Mouse (Mus musculus) mature B cell (primary cell): Measurements from ENCODE around the gene Parp2.
"Not testable (repeated sequence)": the region's sequence is repeated elsewhere in the genome, so short reads cannot be mapped to it uniquely, and the experiment has no call there.

Experiments
- in situ Hi-C: fragments of 300-500 bp; cut with MboI; formaldehyde crosslinking; loops from 2 replicates; pipeline ENCODE4 v1.14.3; 2019

The Parp2 gene

DNA sequence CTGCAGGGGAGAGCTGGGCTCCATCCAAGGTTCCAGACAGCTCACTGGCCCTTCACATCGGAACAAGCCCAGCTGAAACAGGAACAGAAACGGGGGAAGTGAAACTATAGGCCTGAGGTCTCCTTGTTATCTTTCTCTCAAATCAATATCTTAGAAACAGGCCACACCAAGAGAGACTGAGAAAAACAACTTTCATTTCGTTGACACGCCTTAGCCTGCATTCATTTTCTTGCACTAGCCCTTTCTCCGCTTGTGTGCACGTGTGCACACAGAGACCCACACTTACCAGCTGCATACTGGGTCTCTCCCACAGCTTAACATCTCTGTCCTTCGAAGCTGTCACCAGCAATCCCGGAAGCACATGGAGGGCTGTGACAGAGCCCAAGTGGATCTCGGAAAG is 16.6 kb downstream of the Parp2 start:
- in situ Hi-C loops, result loop anchor here (10.0 kb wide), 1 partner anchor 101 kb away; the partner anchor contains the start of genes Apex1 and Osgep

DNA sequence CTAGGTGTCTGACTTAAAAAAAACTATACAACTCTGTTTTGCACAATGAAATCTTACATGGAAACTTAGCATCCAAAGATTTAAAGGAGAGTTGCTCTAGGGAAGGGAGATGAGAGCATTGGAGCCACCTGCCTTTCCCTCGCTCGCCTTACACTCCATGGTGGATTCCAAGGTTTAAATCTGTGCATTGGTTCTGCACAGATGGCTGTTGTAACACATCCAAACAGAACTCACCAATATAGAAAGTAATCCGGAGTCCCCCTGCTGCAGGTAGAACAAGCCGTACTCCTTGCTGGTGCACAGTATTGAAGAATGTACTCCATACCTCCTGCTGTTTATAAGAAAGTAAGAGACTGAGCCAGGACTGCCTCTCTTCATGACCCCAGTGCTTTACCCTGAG is 18.9 kb downstream of the Parp2 start:
- in situ Hi-C loops, result loop anchor here (10.0 kb wide), 1 partner anchor 98 kb away; the partner anchor contains the start of genes Apex1 and Osgep

DNA sequence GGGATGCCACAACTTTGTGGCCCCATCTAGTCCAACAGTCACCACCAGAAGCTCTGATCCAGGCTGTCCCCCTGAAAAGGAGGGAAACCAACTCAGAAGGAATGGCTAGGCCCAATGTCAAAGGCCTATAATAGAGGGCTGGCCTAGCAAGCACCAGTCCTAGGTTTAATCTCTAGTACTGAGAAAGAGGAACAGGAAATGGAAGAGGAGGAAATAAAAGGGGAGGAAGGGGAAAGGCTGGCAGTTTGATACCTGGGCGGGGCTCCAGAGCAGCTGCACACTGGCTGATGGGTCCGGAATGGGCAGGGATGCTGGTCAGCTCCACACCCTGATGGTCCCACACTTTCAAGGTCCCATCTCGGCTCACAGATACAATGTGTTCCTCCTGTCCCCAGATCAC is 22.2 kb downstream of the Parp2 start:
- in situ Hi-C loops, result loop anchor here (10.0 kb wide), 1 partner anchor 95 kb away; the partner anchor contains the start of genes Apex1 and Osgep

DNA sequence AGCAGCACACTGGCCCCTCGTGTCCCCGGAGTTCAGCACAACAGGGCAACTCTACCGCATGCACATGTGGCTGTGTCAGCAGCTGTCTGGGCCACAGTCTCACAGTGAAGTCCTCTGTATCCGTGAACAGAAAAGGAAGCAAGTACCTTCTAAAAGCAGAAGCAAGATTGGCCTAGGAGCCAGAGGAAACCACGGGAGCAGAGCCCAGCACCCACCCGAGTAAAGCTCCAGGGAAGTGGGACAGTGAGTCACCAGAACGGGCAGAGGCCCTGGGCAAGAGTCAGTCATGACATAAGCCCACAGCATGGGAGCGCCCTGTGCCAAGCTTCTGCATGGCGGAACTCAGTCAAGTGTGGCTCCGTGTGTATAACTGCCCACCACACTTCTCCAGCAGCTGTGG is 26.3 kb downstream of the Parp2 start:
- in situ Hi-C loops, result no loop called here

DNA sequence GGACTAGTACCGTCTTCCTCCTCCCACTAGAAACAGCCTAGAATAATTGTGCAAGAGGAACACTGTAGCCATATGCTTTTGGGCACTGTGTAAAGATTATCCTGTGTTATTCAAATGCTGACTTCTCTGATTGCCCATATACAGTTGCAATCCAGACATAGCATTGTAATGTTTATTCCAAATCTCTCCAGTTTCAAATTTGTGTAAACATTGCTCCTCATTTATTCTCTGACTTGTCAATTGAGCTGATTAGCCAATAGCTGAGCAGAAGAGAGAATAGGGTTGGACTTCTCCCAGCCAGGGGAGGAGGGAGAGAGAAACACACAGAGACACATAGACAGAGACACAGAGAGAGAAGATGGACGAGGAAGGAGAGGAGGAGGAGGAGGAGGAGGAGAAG is 26.8 kb downstream of the Parp2 start:
- in situ Hi-C loops, result no loop called here

DNA sequence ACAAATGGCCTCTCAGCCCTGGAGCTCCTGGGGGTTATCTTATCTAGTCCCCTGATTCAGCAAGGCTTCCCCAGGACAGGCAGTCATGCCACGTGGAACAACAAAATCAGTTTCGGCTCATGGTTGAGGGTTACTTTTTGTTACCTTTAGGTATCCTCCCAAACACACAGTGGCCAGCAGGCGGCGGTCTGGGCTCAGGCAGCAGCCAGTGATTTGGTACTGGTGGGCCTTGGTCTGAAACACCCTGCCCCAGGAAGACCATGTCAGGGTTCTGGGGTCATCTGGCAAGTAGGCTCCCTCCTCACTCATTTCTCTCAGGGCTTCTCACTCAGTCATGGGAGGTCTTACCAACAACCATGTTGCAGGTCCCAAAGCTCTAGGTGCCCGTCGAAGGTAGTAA is 29.6 kb downstream of the Parp2 start:
- in situ Hi-C loops, result no loop called here

DNA sequence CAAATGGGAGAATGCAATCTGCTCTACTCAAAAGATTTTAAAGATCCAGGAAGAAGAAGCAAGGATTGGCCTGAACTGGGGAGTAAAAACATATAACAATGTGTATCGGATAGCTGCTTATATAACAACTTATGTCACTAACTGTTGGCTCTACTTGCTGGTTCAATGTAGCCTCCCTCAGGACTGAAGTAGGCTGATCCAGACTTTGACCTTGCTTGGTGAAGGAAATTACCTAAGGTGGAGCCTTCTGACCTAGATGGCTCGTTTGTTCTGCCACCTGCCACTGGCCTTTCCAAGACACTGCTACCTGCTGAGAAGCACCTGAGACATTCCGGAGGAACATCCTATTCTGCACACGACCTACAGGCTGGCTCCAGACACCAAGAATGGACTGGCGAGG is 48.1 kb downstream of the Parp2 start:
- in situ Hi-C loops, result no loop called here

DNA sequence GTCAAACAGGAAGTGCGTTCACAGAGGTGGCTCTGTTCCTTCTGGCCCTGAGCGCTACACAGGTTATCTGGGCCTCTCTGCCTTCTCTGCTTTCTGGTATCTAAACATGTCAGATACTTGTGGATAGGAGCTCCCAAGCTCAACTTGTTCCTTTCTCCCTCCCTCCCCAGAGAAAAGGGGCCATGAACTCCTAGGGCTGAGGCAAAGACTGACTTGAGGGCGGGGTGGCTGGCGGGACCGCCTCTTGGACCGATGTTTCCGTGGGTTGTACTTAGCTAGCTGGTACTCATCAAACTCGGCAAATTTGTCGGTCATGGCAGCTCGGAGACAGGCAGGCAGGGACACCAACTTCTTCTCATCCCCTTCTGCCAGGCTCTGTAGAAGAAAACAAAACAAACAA is 55.0 kb downstream of the Parp2 start:
- in situ Hi-C loops, result no loop called here

DNA sequence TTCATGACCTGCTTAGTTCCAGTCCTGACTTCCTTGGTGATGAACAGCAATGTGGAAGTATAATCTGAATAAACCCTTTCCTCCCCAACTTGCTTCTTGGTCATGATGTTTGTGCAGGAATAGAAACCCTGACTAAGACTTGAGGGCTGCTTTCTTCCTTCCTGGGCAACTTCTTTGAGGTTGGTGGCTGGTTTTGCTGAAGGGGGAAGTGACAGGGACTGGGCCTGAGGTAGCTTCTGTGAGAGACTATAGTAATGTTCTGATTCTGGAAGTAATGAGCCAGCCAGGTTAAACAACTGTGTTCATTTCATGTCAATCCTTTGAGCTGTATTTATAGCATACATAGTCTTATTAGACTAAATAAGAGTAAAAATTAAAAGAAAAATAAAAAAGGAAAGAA is 57.4 kb downstream of the Parp2 start:
- in situ Hi-C loops, result not testable (repeated sequence)

DNA sequence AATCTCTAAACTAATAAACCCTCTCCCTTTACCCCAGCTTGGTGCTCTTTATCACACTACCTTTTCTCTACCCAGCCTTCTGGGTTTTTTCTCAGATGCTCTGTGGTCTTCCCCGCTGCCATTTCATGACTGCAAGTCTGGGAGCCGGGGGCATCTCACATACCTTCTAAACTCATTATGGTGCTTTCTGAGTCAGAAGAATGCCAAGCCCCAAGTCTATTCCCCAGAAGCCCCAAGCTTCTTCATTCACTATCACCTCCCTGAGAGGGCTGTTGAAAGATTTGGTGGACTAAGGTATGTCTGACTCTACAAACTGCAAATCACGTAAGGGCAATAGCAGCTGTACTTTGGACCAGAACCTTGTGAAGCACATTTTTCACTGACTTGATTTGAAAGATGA is 59.3 kb downstream of the Parp2 start:
- in situ Hi-C loops, result no loop called here

DNA sequence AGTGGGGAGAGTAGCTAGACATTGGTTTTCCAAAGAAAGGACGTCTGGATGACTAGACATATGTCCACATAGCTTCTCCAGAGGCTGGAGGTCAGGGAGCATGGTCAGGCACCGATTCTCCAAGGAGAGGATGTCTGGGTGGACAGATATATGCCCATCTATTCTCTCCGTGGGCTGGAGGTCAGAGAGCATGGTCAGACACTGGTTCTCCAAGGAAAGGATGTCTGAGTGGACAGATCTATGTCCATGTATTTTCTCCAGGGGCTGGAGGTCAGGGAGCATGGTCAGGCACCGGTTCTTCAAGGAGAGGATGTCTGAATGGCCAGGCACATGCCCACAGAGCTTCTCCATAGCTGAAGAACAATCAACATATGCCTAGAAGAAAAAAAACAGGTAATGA is 60.6 kb downstream of the Parp2 start:
- in situ Hi-C loops, result no loop called here

DNA sequence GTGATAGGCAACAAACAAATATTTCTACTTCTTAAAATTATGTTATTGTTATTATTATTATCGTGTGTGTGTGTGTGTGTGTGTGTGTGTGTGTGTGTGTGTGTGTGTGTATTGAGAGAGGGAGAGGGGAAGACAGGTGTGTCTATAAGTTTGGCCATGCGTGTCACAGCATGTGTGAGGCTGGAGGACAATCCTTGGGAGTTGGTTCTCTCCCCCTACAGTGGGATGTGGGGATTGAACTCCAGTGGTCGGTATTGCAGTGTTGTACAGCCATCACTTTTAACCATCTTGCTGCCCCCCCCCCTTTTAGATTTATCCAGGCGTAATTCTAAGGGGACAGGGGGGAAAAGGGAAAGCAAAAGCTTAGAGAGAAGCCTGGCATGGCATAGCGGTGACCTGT is 61.0 kb downstream of the Parp2 start:
- in situ Hi-C loops, result no loop called here

DNA sequence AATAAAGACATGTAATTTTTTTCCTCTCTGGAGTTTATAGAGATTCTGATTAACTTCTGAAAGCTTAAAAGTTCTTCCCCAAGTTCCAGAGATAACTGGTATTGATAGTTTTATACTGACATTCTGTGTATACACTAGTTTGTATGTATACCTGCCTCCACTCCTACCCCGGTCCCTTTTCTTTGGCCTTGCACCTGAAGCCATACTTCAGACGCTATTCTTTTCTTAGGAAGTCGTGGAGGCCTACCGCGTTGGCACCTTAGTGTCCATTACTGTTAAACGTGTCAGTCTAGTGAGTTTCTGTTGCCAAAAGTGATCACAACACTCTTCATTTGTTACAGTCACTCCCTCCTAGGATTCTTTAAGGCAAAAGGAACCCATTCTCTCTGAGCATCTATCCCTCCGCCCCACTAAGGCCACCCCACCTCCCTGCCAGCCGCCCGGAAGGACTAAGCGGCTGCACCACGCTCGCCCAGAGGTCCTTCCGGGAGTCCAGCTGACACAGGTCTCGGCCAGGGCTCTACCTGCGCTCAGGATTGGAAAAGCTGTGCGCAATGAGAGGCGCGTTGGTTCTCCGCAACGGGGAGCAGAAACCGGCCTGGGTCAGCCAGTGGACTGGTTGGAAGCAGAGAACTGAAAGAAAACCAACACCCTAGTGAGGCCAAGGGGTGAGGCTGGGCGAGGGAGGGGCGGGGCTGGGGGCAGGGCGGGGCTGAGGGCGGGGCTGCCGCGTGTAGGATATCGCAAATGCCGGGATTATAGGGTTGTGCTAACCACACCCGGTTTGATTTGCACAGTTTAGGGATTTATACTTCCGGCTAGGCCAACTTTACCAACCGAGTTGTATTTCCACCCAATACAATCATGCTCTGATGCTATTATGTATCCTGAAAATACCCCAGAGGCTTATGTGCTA is 62.5 kb downstream of the Parp2 start, which contains the start of gene Tep1:
Tep1 (minus strand) TSS at position 672 of the 916 bp plus-strand sequence.
- in situ Hi-C loops, result no loop called here

DNA sequence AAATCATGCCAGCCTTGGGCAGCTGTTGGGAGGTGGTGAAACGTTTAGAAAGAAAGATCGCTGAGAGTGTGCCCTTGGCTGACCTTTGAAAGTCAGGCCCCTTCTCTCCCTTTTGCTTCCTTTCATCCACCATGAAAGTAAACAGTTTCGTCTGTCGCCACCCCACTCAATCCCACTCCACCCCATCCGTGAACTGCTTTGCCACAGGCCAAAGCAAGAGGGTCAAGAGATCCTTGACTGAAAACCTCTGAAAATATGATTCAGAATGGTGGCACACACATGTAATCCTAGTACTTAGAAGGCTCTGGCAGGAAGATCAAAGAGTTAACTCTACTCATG is 63.1 kb downstream of the Parp2 start:
- in situ Hi-C loops, result no loop called here
